Mouse (Mus musculus) embryonic fibroblast, embryonic 13.5 days (primary cell): Measurements from ENCODE around the gene Rgs8.

Source experiments
- CTCF ChIP-seq: IDR thresholded peaks from 2 replicates; pipeline ENCODE4 v1.5.1; 2011; ENCODE audit warnings: mild to moderate bottlenecking, control low read depth, low read length, moderate library complexity, borderline replicate concordance; ENCODE audit not compliant: insufficient read depth
- POLR2A ChIP-seq: IDR thresholded peaks from 2 replicates; pipeline ENCODE4 v1.6.1; 2011; ENCODE audit warnings: low read depth, mild to moderate bottlenecking, control low read depth, low read length, moderate library complexity

DNA sequence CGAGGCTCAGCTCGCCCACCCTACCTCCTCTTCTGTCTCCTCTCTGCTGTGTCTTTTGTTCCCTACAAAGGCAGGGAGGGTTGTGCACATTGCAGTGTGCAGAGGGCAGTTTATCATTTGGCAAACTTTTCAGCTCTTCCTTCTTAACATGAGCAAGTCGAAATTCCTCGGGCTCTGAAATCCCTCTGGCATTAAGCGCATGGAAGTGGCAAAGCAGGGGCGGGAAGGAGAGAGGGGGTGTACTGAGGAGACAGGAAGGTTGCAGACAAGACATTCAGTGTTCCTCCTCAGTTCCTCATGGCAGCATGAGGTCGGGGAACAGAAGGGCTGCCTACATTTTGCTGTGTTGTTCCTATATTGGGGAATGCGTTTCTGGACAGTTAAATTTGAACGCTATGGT is 19.9 kb downstream of the Rgs8 start:
- TF ChIP-seq POLR2A (no peak), CTCF (no peak)
